Mouse (Mus musculus) neural tube, embryonic 11.5 days (tissue): ENCODE measurements around the gene Rnf43. TPM values are rescaled to one million over a fixed set of nuclear protein-coding genes. Genes with fewer than 3 reads are reported as not detected.

Experiments
- ATAC-seq: fragments of 200-750 bp; cut with Nextera tagmentation; 2 replicates; pipeline ENCODE4 v1.8.0; 2017; ENCODE audit warnings: moderate number of reproducible peaks, mild to moderate bottlenecking, moderate TSS enrichment, moderate library complexity; ENCODE audit not compliant: insufficient read depth, low FRiP score, low TSS enrichment
- DNase-seq: peaks from one replicate; pipeline ENCODE4 v3.0.0-alpha.2; 2015; ENCODE audit warnings: low spot score
- H3K27ac ChIP-seq: fragments of 300-500 bp; sonication (generic); 2 replicates; pipeline ENCODE4 v1.5.1; 2014; ENCODE audit warnings: low read depth, mild to moderate bottlenecking, low read length
- H3K27me3 ChIP-seq: fragments of 300-500 bp; sonication (generic); 2 replicates; pipeline ENCODE4 v1.6.1; 2014; ENCODE audit warnings: mild to moderate bottlenecking, low read length, mixed read lengths; ENCODE audit not compliant: control insufficient read depth, insufficient read depth
- H3K36me3 ChIP-seq: fragments of 300-500 bp; sonication (generic); 2 replicates; pipeline ENCODE4 v1.6.1; 2014; ENCODE audit warnings: mild to moderate bottlenecking, low read length, moderate library complexity, mixed read lengths; ENCODE audit not compliant: control insufficient read depth, insufficient read depth
- H3K4me1 ChIP-seq: fragments of 300-500 bp; sonication (generic); 2 replicates; pipeline ENCODE4 v1.6.1; 2014; ENCODE audit warnings: low read length, mixed read lengths; ENCODE audit not compliant: control insufficient read depth, insufficient read depth
- H3K4me2 ChIP-seq: fragments of 300-500 bp; sonication (generic); 2 replicates; pipeline ENCODE4 v1.6.1; 2014; ENCODE audit warnings: low read depth, mild to moderate bottlenecking, moderate library complexity
- H3K4me3 ChIP-seq: fragments of 300-500 bp; sonication (generic); 2 replicates; pipeline ENCODE4 v1.5.1; 2014; ENCODE audit warnings: low read depth, low read length
- H3K9ac ChIP-seq: fragments of 300-500 bp; sonication (generic); 2 replicates; pipeline ENCODE4 v1.6.1; 2014; ENCODE audit warnings: mild to moderate bottlenecking, low read length
- H3K9me3 ChIP-seq: fragments of 300-500 bp; sonication (generic); 2 replicates; pipeline ENCODE4 v1.6.1; 2016; ENCODE audit warnings: low read length; ENCODE audit not compliant: control insufficient read depth
- WGBS: fragments of 180-500 bp; shearing (Covaris S2); extraction: QIAGEN DNeasy Blood & Tissue Kit; methylation state at CpG from one replicate; pipeline ENCODE4 v1.1.7; 2014; 5-methylcytosine and 5-hydroxymethylcytosine counted together
- polyA plus RNA-seq: library from polyadenylated mRNA; unstranded; fragments of >200 nt; fragmentation: Nextera tagmentation; extraction: Ambion mirVana; gene quantifications from 2 replicates; pipeline ENCODE4 v1.2.1, GENCODE M21; 2014

Gene Rnf43
- polyA plus RNA-seq, 1 experiment from 2014 or later, result 1.2 TPM

GRCm38 (mm10) chr11:87761181-87761721, 98.7 kb downstream of the Rnf43 start:
- peaks cover 12% of the 10 kb centered on the region; the same call in 1 of the 2 replicates for H3K4me1 ChIP-seq
- peaks cover 58% of the 10 kb centered on the region for H3K27me3 ChIP-seq
- no peak for DNase-seq
- ATAC-seq, result no peak
- 76% methylated on average over 11 of the region's 11 CpGs for WGBS
- H3K27ac ChIP-seq, result no peak overlapping the region
- 0 out of 2 replicates have a peak overlapping the region, but pooled peaks have one; percentile 14 for H3K9ac ChIP-seq
- H3K4me3 ChIP-seq, result peak overlapping the region; percentile 32
- peak overlapping the region; percentile 41 for H3K4me2 ChIP-seq
- H3K9me3 ChIP-seq, result no peaks in the 10 kb centered on the region
- no peaks in the 10 kb centered on the region for H3K36me3 ChIP-seq

DNA sequence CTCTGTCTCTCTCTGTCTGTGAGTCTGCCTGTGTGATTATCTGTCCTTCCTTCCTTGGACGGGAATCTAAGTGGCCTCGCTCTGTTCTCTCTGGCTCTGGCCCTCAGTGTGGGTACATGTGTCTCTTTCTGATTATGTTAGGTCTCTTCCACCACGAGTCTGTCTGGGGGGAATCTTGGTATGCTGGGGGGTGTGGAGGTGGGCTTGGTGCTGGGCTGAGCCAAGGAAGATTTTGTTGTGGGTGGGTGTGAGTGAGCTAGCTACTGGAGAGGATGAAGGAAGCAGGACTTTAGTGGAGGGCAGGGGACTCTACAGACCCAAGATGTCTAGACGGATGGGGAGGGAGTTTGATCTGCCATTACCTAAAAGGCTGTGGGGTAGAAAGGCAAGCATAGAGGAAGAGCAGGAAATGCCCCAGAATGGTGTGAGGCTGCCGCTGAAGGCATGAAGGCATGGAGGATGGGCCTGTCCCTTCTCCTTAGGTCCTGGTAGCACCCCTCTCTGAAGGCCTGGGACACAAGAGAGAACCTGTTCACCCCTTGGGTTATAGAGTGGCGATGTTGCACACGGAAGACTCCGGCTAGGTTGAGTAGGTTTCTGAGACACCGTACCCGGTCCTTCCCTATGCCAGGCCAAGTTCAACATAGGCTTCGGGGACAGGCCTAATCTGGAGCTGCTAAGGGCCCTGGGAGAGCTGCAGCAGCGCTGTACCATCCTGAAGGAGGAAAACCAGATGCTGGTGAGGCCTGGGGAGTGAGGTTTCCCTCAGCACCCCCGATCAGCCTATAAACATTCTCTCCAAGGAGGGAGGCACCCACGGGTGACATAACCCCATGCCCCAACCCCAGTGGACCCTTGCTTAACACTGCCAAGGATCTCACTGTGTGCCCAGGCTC, 99.5 kb downstream of the Rnf43 start:
- WGBS, result 76% methylated on average over 14 of the region's 14 CpGs
- H3K36me3 ChIP-seq, result no peaks in the 10 kb centered on the region
- no peak for DNase-seq
- peaks cover 62% of the 10 kb centered on the region for H3K27me3 ChIP-seq
- H3K27ac ChIP-seq, result no peak overlapping the region
- peaks cover 12% of the 10 kb centered on the region; the same call in 1 of the 2 replicates for H3K4me1 ChIP-seq
- peak overlapping the region; percentile 14; the same call in 1 of the 2 replicates for H3K9ac ChIP-seq
- H3K4me2 ChIP-seq, result peak overlapping the region; percentile 12
- ATAC-seq, result no peak
- no peaks in the 10 kb centered on the region for H3K9me3 ChIP-seq
- 0 out of 2 replicates have a peak overlapping the region, but pooled peaks have one; percentile 10 for H3K4me3 ChIP-seq

DNA sequence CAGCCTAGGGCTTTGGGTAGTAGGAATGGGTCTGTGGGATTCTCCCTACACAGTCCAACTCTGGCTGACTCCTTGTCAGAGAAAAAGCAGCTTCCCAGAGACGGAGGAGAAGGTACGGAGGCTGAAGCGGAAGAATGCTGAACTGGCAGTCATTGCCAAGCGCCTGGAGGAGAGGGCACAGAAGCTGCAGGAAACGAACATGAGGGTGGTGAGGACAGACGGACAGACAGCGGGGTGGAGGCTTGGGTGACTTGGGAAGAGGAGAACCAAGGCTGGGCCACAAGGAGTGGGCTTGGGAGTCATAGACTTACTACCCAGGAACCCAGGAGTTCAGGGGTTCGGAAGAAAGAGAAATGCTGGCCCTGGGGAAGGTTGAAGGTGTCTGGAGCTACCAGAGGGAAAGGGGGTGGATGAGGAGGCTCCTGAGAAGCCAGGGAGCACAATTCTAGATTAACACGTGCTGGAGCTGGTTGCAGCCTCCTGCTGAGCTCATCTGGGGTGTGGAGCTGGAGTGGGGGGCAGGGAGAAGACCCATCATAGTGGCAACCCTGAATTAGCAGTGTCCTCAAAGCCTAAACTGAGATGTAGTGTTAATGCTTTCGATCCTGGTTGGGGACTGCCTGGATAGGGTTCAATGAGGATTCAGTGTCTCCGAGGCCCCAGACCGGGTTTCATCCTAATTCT, 100.3 kb downstream of the Rnf43 start:
- ATAC-seq, result no peak

DNA sequence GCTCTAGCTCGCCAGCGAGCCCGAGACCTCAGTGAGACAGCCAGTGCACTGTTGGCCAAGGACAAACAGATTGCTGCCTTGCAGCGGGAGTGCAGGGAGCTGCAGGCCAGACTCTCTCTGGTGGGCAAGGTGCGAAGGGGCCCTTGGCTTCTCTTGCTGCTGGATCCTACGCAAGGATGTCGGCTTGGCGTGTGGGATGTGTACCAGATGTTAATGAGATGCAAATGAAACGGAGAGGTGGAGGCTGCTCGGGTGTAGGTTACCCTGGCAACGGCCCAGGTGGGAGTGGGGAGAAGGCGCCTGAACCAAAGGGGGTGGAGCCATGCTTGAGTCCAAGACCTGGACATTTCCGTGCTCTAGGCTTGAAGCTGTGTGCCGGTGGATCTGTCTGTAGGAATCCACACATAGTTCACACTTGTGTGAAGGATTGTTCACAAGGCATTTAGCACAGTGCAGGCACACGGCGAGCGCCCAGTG, 101.0 kb downstream of the Rnf43 start:
- Histone ChIP-seq H3K4me2 (peak overlapping the region; percentile 96), H3K9ac (peak overlapping the region; percentile 71), H3K36me3 (no peaks in the 10 kb centered on the region), H3K27me3 (peaks cover 62% of the 10 kb centered on the region), H3K4me3 (peak overlapping the region; percentile 54), H3K4me1 (peaks cover 12% of the 10 kb centered on the region; the same call in 1 of the 2 replicates), H3K27ac (no peak overlapping the region), H3K9me3 (no peaks in the 10 kb centered on the region)
- peak; percentile 55 for DNase-seq
- peak; percentile 23; the same call in 1 of the 2 replicates for ATAC-seq
- under 1% methylated on average over 17 of the region's 17 CpGs for WGBS

More for the DNA sequence above, 100.3 kb downstream of the Rnf43 start:
- 43% methylated on average over 12 of the region's 12 CpGs for WGBS
- H3K4me2 ChIP-seq, result peak overlapping the region; percentile 96
- peaks cover 62% of the 10 kb centered on the region for H3K27me3 ChIP-seq
- no peak for DNase-seq
- peak overlapping the region; percentile 54; the same call in 1 of the 2 replicates for H3K4me3 ChIP-seq
- H3K9me3 ChIP-seq, result no peaks in the 10 kb centered on the region
- H3K36me3 ChIP-seq, result no peaks in the 10 kb centered on the region
- H3K27ac ChIP-seq, result no peak overlapping the region
- H3K9ac ChIP-seq, result no peak overlapping the region
- H3K4me1 ChIP-seq, result peaks cover 12% of the 10 kb centered on the region; the same call in 1 of the 2 replicates

GRCm38 (mm10) chr11:87763988-87764876, 101.7 kb downstream of the Rnf43 start:
- WGBS, result 1% methylated on average over 62 of the region's 65 CpGs
- peak overlapping the region; percentile 71 for H3K9ac ChIP-seq
- no peaks in the 10 kb centered on the region for H3K36me3 ChIP-seq
- H3K4me3 ChIP-seq, result peak overlapping the region; percentile 54
- peaks cover 12% of the 10 kb centered on the region; the same call in 1 of the 2 replicates for H3K4me1 ChIP-seq
- 0 out of 2 replicates have a peak overlapping the region, but pooled peaks have one; percentile 39 for H3K27ac ChIP-seq
- H3K9me3 ChIP-seq, result no peaks in the 10 kb centered on the region
- DNase-seq, result peak; percentile 67
- H3K27me3 ChIP-seq, result peaks cover 62% of the 10 kb centered on the region
- peak overlapping the region; percentile 96 for H3K4me2 ChIP-seq
- ATAC-seq, result peak; percentile 45

DNA sequence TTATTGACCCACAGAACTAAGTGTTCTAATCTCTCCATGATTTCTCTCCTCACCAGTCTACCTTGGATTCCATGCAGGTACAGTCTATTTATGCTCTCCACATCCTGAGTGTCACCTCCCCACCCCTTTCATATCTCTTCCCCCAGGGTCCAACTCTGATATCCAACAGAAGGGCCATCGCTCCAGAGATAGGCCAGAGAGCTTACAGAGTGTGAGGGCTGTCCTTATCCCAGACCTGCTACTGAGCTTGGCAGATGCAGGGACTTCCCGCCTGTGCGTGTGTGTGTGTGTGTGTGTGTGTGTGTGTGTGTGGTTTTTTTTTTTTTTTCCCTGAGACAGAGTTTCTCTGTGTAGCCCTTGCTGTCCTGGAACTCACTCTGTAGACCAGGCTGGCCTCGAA, 106.2 kb downstream of the Rnf43 start:
- 81% methylated on average over 4 of the region's 4 CpGs for WGBS
- H3K4me2 ChIP-seq, result no peak overlapping the region
- H3K4me3 ChIP-seq, result no peak overlapping the region
- H3K36me3 ChIP-seq, result no peaks in the 10 kb centered on the region
- no peaks in the 10 kb centered on the region for H3K9me3 ChIP-seq
- H3K27me3 ChIP-seq, result peaks cover 28% of the 10 kb centered on the region
- ATAC-seq (no peak), DNase-seq (no peak)
- no peak overlapping the region for H3K9ac ChIP-seq
- H3K27ac ChIP-seq, result no peak overlapping the region
- H3K4me1 ChIP-seq, result peaks cover 8% of the 10 kb centered on the region; the same call in 1 of the 2 replicates

GRCm38 (mm10) chr11:87770989-87771388, 108.5 kb downstream of the Rnf43 start:
- no peak overlapping the region for H3K4me2 ChIP-seq
- peak; percentile 62 for DNase-seq
- no peak overlapping the region for H3K4me3 ChIP-seq
- no peaks in the 10 kb centered on the region for H3K4me1 ChIP-seq
- H3K27ac ChIP-seq, result no peak overlapping the region
- H3K36me3 ChIP-seq, result no peaks in the 10 kb centered on the region
- 61% methylated on average over 3 of the region's 3 CpGs for WGBS
- H3K9ac ChIP-seq, result no peak overlapping the region
- H3K9me3 ChIP-seq, result no peaks in the 10 kb centered on the region
- peaks cover 6% of the 10 kb centered on the region for H3K27me3 ChIP-seq
- no peak for ATAC-seq
